1 mouse cellular context compared by ENCODE assay signal in genomic region chr11:69853994-69854393, GRCm38 (mm10).
A peak's percentile ranks its signal among the peaks of the same experiment; 100 is the strongest.
TF ChIP-seq lines count a peak whose summit lies in the region.

No protein-coding gene starts in this region.

TF ChIP-seq in MEL, 35 proteins besides CTCF, POLR2A, EP300 and RAD21 (continued from another document):
- TF ChIP-seq NELFE (IDR thresholded peaks at IDR 0.05; ENCODE audit: low read depth, low read length): peak; percentile 83
- TF ChIP-seq KAT2A (conservative IDR thresholded peaks at IDR 0.05; ENCODE audit: low read depth, low read length): no peak
- TF ChIP-seq SMC3 (IDR thresholded peaks at IDR 0.05; ENCODE audit: low read depth, low read length): no peak
- no peak for TF ChIP-seq JUND (IDR thresholded peaks at IDR 0.05; ENCODE audit: low read depth, low read length)
- TF ChIP-seq ELF1 (IDR thresholded peaks at IDR 0.05; ENCODE audit: low read depth, low read length): no peak
- no peak for TF ChIP-seq ZKSCAN1 (IDR thresholded peaks at IDR 0.05; ENCODE audit: low read depth, low read length)
- TF ChIP-seq ZMIZ1 (IDR thresholded peaks at IDR 0.05; ENCODE audit: low read depth, low read length): peak; percentile 75
- TF ChIP-seq RCOR1 (IDR thresholded peaks at IDR 0.05; ENCODE audit: low read depth, low read length): peak; percentile 48
- TF ChIP-seq MAX (IDR thresholded peaks at IDR 0.05; ENCODE audit: low read length): peak; percentile 100
- peak; percentile 94 for TF ChIP-seq BHLHE40 (IDR thresholded peaks at IDR 0.05; ENCODE audit: borderline replicate concordance, low read depth, low read length)
- TF ChIP-seq USF2 (IDR thresholded peaks at IDR 0.05; ENCODE audit: borderline replicate concordance in 1 of 2, insufficient read depth in 1 of 2, low read depth in 1 of 2, low read length in 2 of 2): peak; percentile 98 to 99
- TF ChIP-seq ZC3H11A (IDR thresholded peaks at IDR 0.05; ENCODE audit: low read depth, low read length): no peak
- no peak for TF ChIP-seq E2F4 (IDR thresholded peaks at IDR 0.05; ENCODE audit: borderline replicate concordance, low read depth, low read length)
- TF ChIP-seq MYC (IDR thresholded peaks at IDR 0.05; ENCODE audit: low read depth, low read length): 0 out of 2 replicates have a peak, but pooled peaks have one; percentile 85
- TF ChIP-seq POLR2AphosphoS5 (IDR thresholded peaks at IDR 0.05; ENCODE audit: borderline replicate concordance, low read depth, low read length): no peak
- no peak for TF ChIP-seq GABPA (IDR thresholded peaks at IDR 0.05; ENCODE audit: low read depth, low read length)
- TF ChIP-seq POLR2AphosphoS2 (IDR thresholded peaks at IDR 0.05; ENCODE audit: low read length): peak; percentile 96
- no peak for TF ChIP-seq NRF1 (IDR thresholded peaks at IDR 0.05; ENCODE audit: insufficient read depth, low read depth, low read length, poor library complexity, severe bottlenecking)
- TF ChIP-seq ETS1 (IDR thresholded peaks at IDR 0.05; ENCODE audit: low read depth, low read length): peak; percentile 87
- TF ChIP-seq UBTF (IDR thresholded peaks at IDR 0.05; ENCODE audit: borderline replicate concordance, insufficient read depth, low read depth, low read length): no peak
- no peak for TF ChIP-seq MAZ (IDR thresholded peaks at IDR 0.05; ENCODE audit: low read depth, low read length)
- TF ChIP-seq CHD1 (IDR thresholded peaks at IDR 0.05; ENCODE audit: low read depth, low read length): no peak
- TF ChIP-seq SIN3A (IDR thresholded peaks at IDR 0.05; ENCODE audit: low read length): peak; percentile 78
- peak; percentile 73 for TF ChIP-seq HCFC1 (IDR thresholded peaks at IDR 0.05; ENCODE audit: low read depth, low read length)
- peak; percentile 100 for TF ChIP-seq USF1 (IDR thresholded peaks at IDR 0.05; ENCODE audit: low read depth, low read length)
- TF ChIP-seq MAFK (IDR thresholded peaks at IDR 0.05; ENCODE audit: borderline replicate concordance, low read depth, low read length): no peak
- no peak for TF ChIP-seq MEF2A (IDR thresholded peaks at IDR 0.05; ENCODE audit: extremely low read depth, insufficient replicate concordance, low read depth, low read length, poor library complexity, severe bottlenecking)
- TF ChIP-seq TBP (IDR thresholded peaks at IDR 0.05; ENCODE audit: low read depth, low read length): peak; percentile 79; the same call in 1 of the 2 replicates
- TF ChIP-seq MXI1 (IDR thresholded peaks at IDR 0.05; ENCODE audit: low read depth, low read length): peak; percentile 83
- no peak for TF ChIP-seq ZNF384 (IDR thresholded peaks at IDR 0.05; ENCODE audit: low read depth, low read length)
